Mouse (Mus musculus): ENCODE measurements around the gene Gramd1c.

- no peak for TF ChIP-seq CTCF (IDR thresholded peaks at IDR 0.05; ENCODE audit: borderline replicate concordance, extremely low read depth, insufficient read depth, insufficient read length)
- no peak for TF ChIP-seq POLR2A (IDR thresholded peaks at IDR 0.05; ENCODE audit: borderline replicate concordance, extremely low read depth, insufficient read depth, insufficient read length, poor library complexity, severe bottlenecking)
Measured at GRCm38 (mm10) chr16:44016164-44016563, 47.0 kb downstream of the Gramd1c start.

Measured in brain, embryonic 14.5 days (tissue).